Mouse (Mus musculus) E14TG2a.4 (cell line): ENCODE results near the gene Jpt2.

Experiments
- CTCF ChIP-seq: conservative IDR thresholded peaks from 2 replicates; pipeline ENCODE4 v1.5.1; 2014; ENCODE audit warnings: low read length
- POU5F1 ChIP-seq: IDR thresholded peaks from 2 replicates; pipeline ENCODE4 v1.6.1; 2014; ENCODE audit warnings: low read length, borderline replicate concordance

- TF ChIP-seq CTCF (no peak), POU5F1 (no peak)
Measured at GRCm38 (mm10) chr17:24907591-24907990, 52.9 kb downstream of the Jpt2 start.
